Mouse (Mus musculus) liver, embryonic 11.5 days (tissue): ENCODE data around the gene Gm45808. TPM values are rescaled to one million over a fixed set of nuclear protein-coding genes. Genes with fewer than 3 reads are reported as not detected.

Experiments
- ATAC-seq: fragments of 200-750 bp; cut with Nextera tagmentation; replicated peaks from 2 replicates; pipeline ENCODE4 v1.8.0; 2017; ENCODE audit warnings: moderate number of reproducible peaks, mild to moderate bottlenecking, moderate TSS enrichment, moderate library complexity; ENCODE audit not compliant: low FRiP score
- DNase-seq: peaks from one replicate; pipeline ENCODE4 v3.0.0-alpha.2; 2017; ENCODE audit warnings: low spot score
- H3K27ac ChIP-seq: fragments of 300-500 bp; sonication (generic); 2 replicates; pipeline ENCODE4 v1.5.1; 2014; ENCODE audit warnings: mild to moderate bottlenecking, low read depth, low read length, control low read depth
- H3K27me3 ChIP-seq: fragments of 300-500 bp; sonication (generic); replicated peaks from 2 replicates; pipeline ENCODE4 v1.6.1; 2014; ENCODE audit warnings: low read length, mixed read lengths; ENCODE audit not compliant: control insufficient read depth, insufficient read depth
- H3K36me3 ChIP-seq: fragments of 300-500 bp; sonication (generic); 2 replicates; pipeline ENCODE4 v1.6.1; 2014; ENCODE audit warnings: mild to moderate bottlenecking, low read length, moderate library complexity, mixed read lengths; ENCODE audit not compliant: control insufficient read depth, insufficient read depth
- H3K4me1 ChIP-seq: fragments of 300-500 bp; sonication (generic); replicated peaks from 2 replicates; pipeline ENCODE4 v1.6.1; 2014; ENCODE audit warnings: low read length, mixed read lengths; ENCODE audit not compliant: control insufficient read depth, insufficient read depth
- H3K4me2 ChIP-seq: fragments of 300-500 bp; sonication (generic); 2 replicates; pipeline ENCODE4 v1.6.1; 2014; ENCODE audit warnings: mild to moderate bottlenecking, control low read depth, moderate library complexity
- H3K4me3 ChIP-seq: fragments of 300-500 bp; sonication (generic); 2 replicates; pipeline ENCODE4 v1.5.1; 2014; ENCODE audit warnings: low read depth, low read length, control low read depth
- H3K9ac ChIP-seq: fragments of 300-500 bp; sonication (generic); 2 replicates; pipeline ENCODE4 v1.6.1; 2014; ENCODE audit warnings: low read depth, low read length, control low read depth
- H3K9me3 ChIP-seq: fragments of 300-500 bp; sonication (generic); 2 replicates; pipeline ENCODE4 v1.6.1; 2016; ENCODE audit warnings: low read length, inconsistent platforms, mixed read lengths; ENCODE audit not compliant: control insufficient read depth
- WGBS: fragments of 180-500 bp; shearing (Covaris S2); extraction: QIAGEN DNeasy Blood & Tissue Kit; methylation state at CpG from one replicate; pipeline ENCODE4 v1.1.7; 2014; 5-methylcytosine and 5-hydroxymethylcytosine counted together
- polyA plus RNA-seq: library from polyadenylated mRNA; unstranded; fragments of >200 nt; fragmentation: Nextera tagmentation; extraction: Ambion mirVana; gene quantifications from 2 replicates; pipeline ENCODE4 v1.2.1, GENCODE M21; 2014

Gene Gm45808
- polyA plus RNA-seq, 1 experiment from 2014 or later: not detected

DNA sequence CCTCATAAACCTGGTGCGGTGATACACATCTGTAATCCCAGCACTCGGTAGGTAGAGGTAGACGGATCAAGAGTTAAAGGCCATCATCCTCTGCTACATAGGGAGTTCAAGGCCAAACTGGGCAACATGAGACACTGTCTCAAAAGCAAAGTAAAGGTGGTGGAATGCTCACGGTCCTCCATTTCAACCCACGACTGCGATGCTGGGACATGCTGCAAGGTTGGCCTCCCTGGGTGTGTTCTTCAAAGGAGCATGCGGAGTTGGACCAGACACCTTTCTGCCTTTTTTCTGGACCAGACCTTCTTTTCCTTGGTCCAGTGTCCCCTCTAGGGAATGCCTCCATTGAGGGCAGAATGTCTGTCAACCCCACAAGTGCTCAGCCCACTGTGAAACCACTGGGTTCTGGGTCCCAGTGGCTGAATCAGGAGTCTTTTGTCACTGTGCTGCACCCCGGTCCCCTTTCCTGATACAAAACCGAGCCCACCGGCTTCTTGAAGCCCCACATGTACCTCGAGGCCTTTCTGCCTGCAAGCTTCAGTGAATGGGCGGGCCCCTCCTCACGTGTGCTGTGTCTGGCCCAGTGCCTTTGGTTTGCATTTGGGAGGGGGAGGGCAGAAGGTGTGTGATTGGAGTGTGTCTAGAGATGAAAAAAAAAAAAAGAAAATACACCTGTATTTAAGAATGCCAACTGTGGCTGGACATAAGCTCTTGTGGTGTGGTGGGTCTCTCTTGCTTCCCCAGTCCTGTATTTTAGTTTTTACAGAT is 30.5 kb downstream of the Gm45808 start:
- ATAC-seq (no peak), DNase-seq (no peak)
- H3K9ac ChIP-seq: no peak overlapping the region
- peak overlapping the region; percentile 96 for H3K27ac ChIP-seq
- H3K4me3 ChIP-seq: 0 out of 2 replicates have a peak overlapping the region, but pooled peaks have one; percentile 89
- no peaks in the 10 kb centered on the region for H3K9me3 ChIP-seq
- H3K4me2 ChIP-seq: no peak overlapping the region
- no peaks in the 10 kb centered on the region for H3K27me3 ChIP-seq
- peaks cover 23% of the 10 kb centered on the region for H3K36me3 ChIP-seq
- WGBS: 77% methylated on average over 13 of the region's 13 CpGs
- peaks cover 37% of the 10 kb centered on the region for H3K4me1 ChIP-seq

DNA sequence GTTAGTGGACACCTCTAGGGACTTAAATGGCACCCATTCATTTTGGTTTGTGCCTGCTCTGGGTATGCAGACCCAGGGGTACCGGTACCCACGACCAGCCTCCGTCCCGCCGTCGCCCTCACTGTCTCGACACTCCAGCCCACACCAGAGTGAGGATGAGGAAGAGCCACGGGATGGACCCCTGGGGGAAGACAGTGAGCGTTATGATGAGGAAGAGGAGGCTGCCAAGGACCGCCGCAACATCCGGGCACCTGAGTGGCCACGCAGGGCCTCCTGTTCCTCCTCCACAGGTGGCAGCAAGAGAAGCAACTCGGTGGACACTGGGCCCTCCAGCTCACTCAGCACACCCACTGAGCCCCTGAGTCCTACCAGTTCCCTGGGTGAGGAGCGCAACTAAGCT is 31.6 kb downstream of the Gm45808 start:
- no peak overlapping the region for H3K27ac ChIP-seq
- WGBS: 88% methylated on average over 15 of the region's 15 CpGs

DNA sequence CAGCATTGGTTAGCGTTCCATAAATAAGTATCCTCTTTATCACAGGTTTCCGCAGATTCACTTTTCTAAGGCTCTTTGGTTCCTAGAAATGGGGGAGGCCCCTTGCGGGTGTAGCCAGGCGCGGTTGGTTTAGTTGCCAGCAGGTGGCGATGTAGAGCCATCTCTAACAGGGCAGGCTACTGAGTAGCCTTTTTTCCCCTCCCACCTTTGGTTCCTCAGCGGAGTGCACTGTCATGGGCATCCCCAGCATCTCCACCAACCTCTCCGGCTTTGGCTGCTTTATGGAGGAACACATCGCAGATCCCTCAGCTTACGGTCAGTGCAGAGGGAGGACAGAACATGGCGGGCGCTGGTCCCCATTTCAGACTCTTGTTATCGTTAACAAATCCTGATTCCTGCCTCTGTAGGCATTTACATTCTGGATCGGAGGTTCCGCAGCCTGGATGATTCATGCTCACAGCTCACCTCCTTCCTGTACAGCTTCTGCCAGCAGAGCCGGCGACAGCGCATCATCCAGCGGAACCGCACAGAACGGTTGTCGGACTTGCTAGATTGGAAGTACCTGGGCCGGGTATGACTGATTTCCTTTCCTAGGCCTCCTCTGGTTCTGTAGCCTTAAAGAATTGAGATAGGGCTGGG is 35.1 kb downstream of the Gm45808 start:
- H3K4me1 ChIP-seq: peaks cover 4% of the 10 kb centered on the region
- H3K9me3 ChIP-seq: no peaks in the 10 kb centered on the region
- peak; percentile 75 for ATAC-seq
- peaks cover 14% of the 10 kb centered on the region for H3K36me3 ChIP-seq
- H3K9ac ChIP-seq: no peak overlapping the region
- peak; percentile 80 for DNase-seq
- H3K4me2 ChIP-seq: no peak overlapping the region; the same call in 1 of the 2 replicates
- WGBS: 49% methylated on average over 23 of the region's 23 CpGs
- no peaks in the 10 kb centered on the region for H3K27me3 ChIP-seq
- no peak overlapping the region for H3K27ac ChIP-seq
- no peak overlapping the region for H3K4me3 ChIP-seq

More for the DNA sequence above, 31.6 kb downstream of the Gm45808 start:
- H3K27me3 ChIP-seq: no peaks in the 10 kb centered on the region
- H3K4me3 ChIP-seq: no peak overlapping the region
- no peak overlapping the region for H3K9ac ChIP-seq
- peaks cover 26% of the 10 kb centered on the region for H3K4me1 ChIP-seq
- DNase-seq (no peak), ATAC-seq (no peak)
- no peak overlapping the region for H3K4me2 ChIP-seq
- peaks cover 23% of the 10 kb centered on the region for H3K36me3 ChIP-seq
- no peaks in the 10 kb centered on the region for H3K9me3 ChIP-seq

DNA sequence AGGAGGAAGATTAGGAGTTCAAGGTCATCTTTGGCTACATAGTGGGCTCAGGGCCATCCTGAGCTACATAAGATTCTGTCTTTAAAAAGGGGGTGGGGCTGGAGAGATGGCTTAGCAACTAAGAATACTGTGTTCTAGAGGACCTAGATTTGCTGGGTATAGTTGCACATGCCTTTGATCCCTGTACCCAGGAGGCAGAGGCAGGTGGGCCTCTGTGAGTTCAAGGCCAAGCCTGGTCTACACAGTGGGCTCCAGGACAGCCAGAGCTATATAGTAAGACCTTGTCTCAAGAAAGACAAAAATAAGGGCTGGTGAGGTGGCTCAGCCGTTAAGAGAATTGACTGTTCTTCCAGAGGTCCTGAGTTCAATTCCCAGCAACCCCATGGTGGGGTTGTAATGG is 36.6 kb downstream of the Gm45808 start:
- H3K27me3 ChIP-seq: no peaks in the 10 kb centered on the region
- no peak overlapping the region for H3K4me3 ChIP-seq
- H3K4me2 ChIP-seq: no peak overlapping the region
- no peak for ATAC-seq
- no peak overlapping the region for H3K27ac ChIP-seq
- H3K4me1 ChIP-seq: peaks cover 4% of the 10 kb centered on the region
- peaks cover 10% of the 10 kb centered on the region; the same call in 1 of the 2 replicates for H3K36me3 ChIP-seq
- WGBS: 79% methylated on average over 1 of the region's 1 CpGs
- H3K9ac ChIP-seq: no peak overlapping the region
- no peaks in the 10 kb centered on the region for H3K9me3 ChIP-seq
- DNase-seq: no peak

DNA sequence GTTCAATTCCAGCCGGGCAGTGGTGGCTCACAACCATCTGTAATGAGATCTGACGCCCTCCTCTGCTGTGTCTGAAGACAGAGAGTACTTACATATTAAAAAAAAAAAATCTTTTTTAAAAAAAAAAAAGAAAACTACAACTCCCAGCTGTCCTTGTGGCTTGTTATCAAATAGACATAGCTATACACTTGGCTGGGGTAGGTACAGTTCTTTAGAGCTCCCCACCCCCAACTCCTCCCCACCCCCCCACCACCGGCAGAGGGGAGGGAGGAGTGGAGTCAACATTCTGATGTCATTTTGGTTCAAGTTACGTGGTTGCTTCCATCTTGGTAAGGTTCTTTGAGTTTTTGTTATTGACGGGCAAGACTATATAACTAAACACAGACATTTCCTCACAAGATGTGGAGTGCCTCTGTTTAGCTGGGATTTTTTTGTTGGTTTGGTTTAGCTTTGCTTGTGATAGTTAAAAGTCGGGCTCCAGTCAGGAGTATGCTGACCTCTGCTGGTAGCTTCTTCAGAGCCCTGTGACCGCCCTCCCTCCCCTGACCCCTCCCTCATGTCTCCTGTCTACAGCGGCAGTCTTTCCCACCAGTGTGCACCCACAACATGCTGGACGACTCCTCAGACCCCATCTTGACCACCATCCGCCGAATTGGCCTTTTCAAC is 39.2 kb downstream of the Gm45808 start:
- WGBS: 26% methylated on average over 11 of the region's 11 CpGs
- peak overlapping the region; percentile 32; the same call in 1 of the 2 replicates for H3K9ac ChIP-seq
- H3K4me1 ChIP-seq: peaks cover 13% of the 10 kb centered on the region
- peak overlapping the region; percentile 23 for H3K4me3 ChIP-seq
- ATAC-seq (peak; percentile 72), DNase-seq (no peak)
- H3K27ac ChIP-seq: no peak overlapping the region
- H3K36me3 ChIP-seq: peaks cover 12% of the 10 kb centered on the region; the same call in 1 of the 2 replicates
- no peaks in the 10 kb centered on the region for H3K9me3 ChIP-seq
- no peaks in the 10 kb centered on the region for H3K27me3 ChIP-seq
- peak overlapping the region; percentile 51 for H3K4me2 ChIP-seq

DNA sequence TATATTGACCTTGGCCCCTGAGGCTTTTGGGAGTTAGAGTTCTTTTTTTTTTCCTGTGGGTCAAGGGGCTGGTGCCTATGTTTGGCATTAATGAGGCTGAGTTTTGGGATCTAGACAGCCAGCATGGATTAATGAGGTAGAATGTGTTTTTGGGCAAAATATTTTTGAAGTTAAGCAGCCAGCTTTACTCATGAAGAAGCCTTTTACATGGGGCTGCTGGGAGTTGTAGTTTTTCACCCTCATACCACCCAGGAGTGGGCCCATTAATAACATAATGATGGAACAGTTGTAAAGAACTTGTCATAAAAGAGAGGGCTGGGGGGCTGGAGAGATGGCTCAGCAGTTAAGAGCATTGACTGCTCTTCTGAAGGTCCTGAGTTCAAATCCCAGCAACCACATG is 40.0 kb downstream of the Gm45808 start:
- DNase-seq (no peak), ATAC-seq (no peak)
- H3K4me2 ChIP-seq: no peak overlapping the region
- no peaks in the 10 kb centered on the region for H3K27me3 ChIP-seq
- H3K9ac ChIP-seq: no peak overlapping the region
- no peaks in the 10 kb centered on the region for H3K9me3 ChIP-seq
- no peak overlapping the region for H3K27ac ChIP-seq
- peaks cover 11% of the 10 kb centered on the region for H3K4me1 ChIP-seq
- no peak overlapping the region for H3K4me3 ChIP-seq
- H3K36me3 ChIP-seq: peaks cover 12% of the 10 kb centered on the region; the same call in 1 of the 2 replicates

DNA sequence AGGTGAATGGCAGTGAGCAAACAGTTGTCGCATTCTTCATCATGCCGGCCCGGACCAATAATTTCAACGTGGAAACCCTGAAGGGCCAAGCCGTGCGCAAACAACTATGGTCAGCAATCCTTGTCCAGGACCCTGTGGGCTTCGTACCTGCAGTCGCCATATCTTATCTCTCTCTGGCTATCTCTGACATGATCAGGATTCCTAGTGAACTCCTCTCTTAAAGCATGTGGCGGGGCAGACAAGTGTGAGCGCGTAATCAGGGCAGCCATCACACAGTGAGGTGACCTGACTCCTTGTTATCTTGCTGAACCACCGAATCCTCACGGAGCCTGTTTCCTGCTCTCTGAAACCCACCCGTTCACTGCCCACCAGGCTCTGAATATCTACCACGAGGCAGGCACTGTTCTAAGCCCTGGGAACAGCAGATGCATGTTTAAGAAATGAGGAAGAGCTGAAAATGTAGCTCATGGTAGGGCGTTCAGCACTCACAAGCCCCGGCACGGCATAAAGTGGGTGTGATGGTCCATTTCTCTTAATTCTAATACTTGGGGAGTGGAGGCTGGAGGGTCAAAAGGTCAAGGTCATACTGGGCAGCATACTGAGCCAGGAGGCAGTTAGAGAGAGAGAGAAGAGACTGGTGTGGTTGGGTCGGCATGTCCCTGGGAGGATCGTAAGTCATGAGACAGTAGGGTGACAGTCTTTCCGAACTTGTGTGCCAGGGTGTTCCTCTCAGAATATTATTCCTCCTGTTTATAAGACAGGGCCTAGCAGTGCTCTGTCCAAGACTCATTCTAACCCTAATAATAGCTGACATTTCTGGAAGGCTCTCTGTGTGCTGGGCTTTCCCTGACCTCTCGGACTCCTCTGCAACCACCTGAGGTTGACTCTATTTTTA is 42.8 kb downstream of the Gm45808 start:
- WGBS: 57% methylated on average over 22 of the region's 22 CpGs
- Histone ChIP-seq H3K4me2 (no peak overlapping the region), H3K36me3 (peaks cover 12% of the 10 kb centered on the region; the same call in 1 of the 2 replicates), H3K27ac (no peak overlapping the region), H3K27me3 (no peaks in the 10 kb centered on the region), H3K9me3 (no peaks in the 10 kb centered on the region), H3K4me1 (peaks cover 9% of the 10 kb centered on the region), H3K9ac (no peak overlapping the region), H3K4me3 (no peak overlapping the region)
- no peak; the same call in 1 of the 2 replicates for ATAC-seq
- no peak for DNase-seq
